Mouse (Mus musculus) brain, embryonic 18.5 days (tissue): ENCODE data around the gene Gm20914.
"Not testable (repeated sequence)": the region's sequence is repeated elsewhere in the genome, so short reads cannot be mapped to it uniquely, and the experiment has no call there.

Experiments used
- DNase-seq: peaks from one replicate; pipeline ENCODE4 v3.0.0-alpha.2; 2012; ENCODE audit warnings: low read depth, low spot score

The Gm20914 gene

GRCm38 (mm10) chrY:5725678-5726077, at the start of gene Gm20914:
Gene Gm20914 (plus strand): TSS chrY:5725978.
- not testable (repeated sequence) for DNase-seq
